Mouse (Mus musculus): Measurements from ENCODE around the gene Frmd4a. TPM values are rescaled to one million over a fixed set of nuclear protein-coding genes. Genes with fewer than 3 reads are reported as not detected.

Gene Frmd4a
- total and polyA plus RNA-seq, 2 experiments from 2014 or later: 11.9 to 44.1 TPM

DNA sequence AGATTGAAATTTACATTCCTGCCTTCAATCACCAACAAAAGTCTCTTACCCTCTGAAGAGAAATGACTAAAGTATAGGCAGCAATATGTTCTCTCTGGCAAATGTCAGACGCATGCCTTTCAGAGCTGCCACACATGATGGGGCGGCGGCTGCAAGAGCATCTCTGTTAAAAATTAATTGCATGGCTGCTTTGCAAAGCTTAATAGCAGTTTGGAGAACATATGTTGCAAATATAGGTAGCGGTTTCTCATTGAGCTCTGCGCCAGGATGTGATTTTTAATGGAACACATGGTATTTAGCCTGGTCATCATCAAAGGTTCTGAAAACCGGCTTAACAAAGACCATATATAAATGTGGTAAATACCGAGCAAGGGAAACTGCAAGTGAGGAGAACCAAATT is 7.4 kb downstream of the Frmd4a start:
- Histone ChIP-seq H3K4me2 (ENCODE audit: low read depth, low read length) (no peak overlapping the region), H3K4me1 (ENCODE audit: control insufficient read depth, insufficient read depth) (no peaks in the 10 kb centered on the region), H3K27ac (ENCODE audit: low read depth) (no peak overlapping the region), H3K9me3 (replicated peaks; ENCODE audit: control insufficient read depth, low read length) (no peaks in the 10 kb centered on the region), H3K4me3 (ENCODE audit: low read depth, low read length) (no peak overlapping the region), H3K36me3 (replicated peaks; ENCODE audit: control insufficient read depth, insufficient read depth, low read length) (no peaks in the 10 kb centered on the region), H3K9ac (replicated peaks; ENCODE audit: low read depth, low read length) (no peak overlapping the region), H3K27me3 (ENCODE audit: control insufficient read depth, insufficient read depth, low read length) (no peaks in the 10 kb centered on the region)
- TF ChIP-seq EP300 (IDR thresholded peaks at IDR 0.05; ENCODE audit: low read depth) (no peak), CTCF (IDR thresholded peaks at IDR 0.05; ENCODE audit: low read depth) (no peak)
- WGBS: 85% methylated on average over 7 of the region's 7 CpGs
- DNase-seq (ENCODE audit: low spot score): no peak
- ATAC-seq (ENCODE audit: insufficient read depth, low read depth): no peak

DNA sequence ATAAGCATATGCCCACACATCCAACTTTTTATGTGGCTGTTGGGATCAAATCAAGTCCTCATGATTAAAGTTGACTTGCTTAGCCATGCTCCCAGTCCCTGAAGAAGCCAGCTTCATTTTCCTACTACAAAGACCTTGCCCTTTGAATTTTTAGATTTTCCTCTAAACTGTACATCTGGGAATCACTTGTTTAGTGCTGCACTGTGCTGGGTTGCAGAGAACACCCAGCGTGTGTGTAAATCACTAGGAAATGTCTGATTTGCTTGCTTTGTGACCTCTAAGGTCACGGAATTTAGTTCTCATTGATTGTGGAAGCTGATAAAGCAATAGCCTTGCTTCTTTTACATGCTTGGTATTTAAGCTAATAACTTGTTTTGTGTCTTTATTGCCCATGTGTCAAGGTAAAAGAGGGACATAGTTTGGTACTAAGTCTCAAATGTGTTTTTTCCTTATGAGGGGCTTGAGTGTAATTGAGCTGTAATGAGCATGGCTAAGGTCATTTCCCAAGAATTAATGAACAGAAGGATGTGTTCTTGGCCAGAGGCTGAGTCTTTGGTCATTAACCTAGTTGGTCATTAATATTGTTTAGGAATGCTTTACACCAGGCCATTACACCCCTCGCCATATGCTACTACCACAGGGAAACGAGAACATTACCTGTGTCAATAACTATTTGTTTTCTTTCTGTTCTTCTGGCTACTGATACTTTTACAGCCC is 11.7 kb downstream of the Frmd4a start:
- TF ChIP-seq EP300 (IDR thresholded peaks at IDR 0.05; ENCODE audit: low read depth) (no peak), CTCF (IDR thresholded peaks at IDR 0.05; ENCODE audit: low read depth) (no peak)
- DNase-seq (ENCODE audit: low spot score) (no peak), ATAC-seq (ENCODE audit: insufficient read depth, low read depth) (no peak)
- Histone ChIP-seq H3K27ac (ENCODE audit: low read depth) (no peak overlapping the region), H3K4me3 (ENCODE audit: low read depth, low read length) (no peak overlapping the region), H3K4me1 (ENCODE audit: control insufficient read depth, insufficient read depth) (no peaks in the 10 kb centered on the region), H3K9ac (replicated peaks; ENCODE audit: low read depth, low read length) (no peak overlapping the region), H3K4me2 (ENCODE audit: low read depth, low read length) (no peak overlapping the region), H3K9me3 (replicated peaks; ENCODE audit: control insufficient read depth, low read length) (no peaks in the 10 kb centered on the region), H3K27me3 (ENCODE audit: control insufficient read depth, insufficient read depth, low read length) (no peaks in the 10 kb centered on the region), H3K36me3 (replicated peaks; ENCODE audit: control insufficient read depth, insufficient read depth, low read length) (no peaks in the 10 kb centered on the region)
- 80% methylated on average over 4 of the region's 4 CpGs for WGBS

GRCm38 (mm10) chr2:4036153-4036589 is 18.7 kb downstream of the Frmd4a start:
- Histone ChIP-seq H3K9ac (replicated peaks; ENCODE audit: low read depth, low read length) (no peak overlapping the region), H3K4me1 (ENCODE audit: control insufficient read depth, insufficient read depth) (no peaks in the 10 kb centered on the region), H3K36me3 (replicated peaks; ENCODE audit: control insufficient read depth, insufficient read depth, low read length) (no peaks in the 10 kb centered on the region), H3K9me3 (replicated peaks; ENCODE audit: control insufficient read depth, low read length) (no peaks in the 10 kb centered on the region), H3K27ac (ENCODE audit: low read depth) (no peak overlapping the region), H3K4me3 (ENCODE audit: low read depth, low read length) (no peak overlapping the region), H3K4me2 (ENCODE audit: low read depth, low read length) (no peak overlapping the region), H3K27me3 (ENCODE audit: control insufficient read depth, insufficient read depth, low read length) (no peaks in the 10 kb centered on the region)
- DNase-seq (ENCODE audit: low spot score) (no peak), ATAC-seq (ENCODE audit: insufficient read depth, low read depth) (no peak)
- 78% methylated on average over 4 of the region's 4 CpGs for WGBS
- no peak for TF ChIP-seq CTCF (IDR thresholded peaks at IDR 0.05; ENCODE audit: low read depth)
- no peak for TF ChIP-seq EP300 (IDR thresholded peaks at IDR 0.05; ENCODE audit: low read depth)

- Histone ChIP-seq H3K27me3 (ENCODE audit: control insufficient read depth, insufficient read depth, low read length) (no peaks in the 10 kb centered on the region), H3K4me3 (ENCODE audit: low read depth, low read length) (no peak overlapping the region), H3K36me3 (replicated peaks; ENCODE audit: control insufficient read depth, insufficient read depth, low read length) (no peaks in the 10 kb centered on the region), H3K4me1 (ENCODE audit: control insufficient read depth, insufficient read depth) (no peaks in the 10 kb centered on the region), H3K9me3 (replicated peaks; ENCODE audit: control insufficient read depth, low read length) (no peaks in the 10 kb centered on the region), H3K9ac (replicated peaks; ENCODE audit: low read depth, low read length) (no peak overlapping the region), H3K4me2 (ENCODE audit: low read depth, low read length) (no peak overlapping the region), H3K27ac (ENCODE audit: low read depth) (no peak overlapping the region)
- 81% methylated on average over 8 of the region's 8 CpGs for WGBS
- DNase-seq (ENCODE audit: low spot score) (no peak), ATAC-seq (ENCODE audit: insufficient read depth, low read depth) (no peak)
- TF ChIP-seq CTCF (IDR thresholded peaks at IDR 0.05; ENCODE audit: low read depth): no peak
- TF ChIP-seq EP300 (IDR thresholded peaks at IDR 0.05; ENCODE audit: low read depth): no peak
Observed at GRCm38 (mm10) chr2:4036651-4037117, 19.2 kb downstream of the Frmd4a start.

DNA sequence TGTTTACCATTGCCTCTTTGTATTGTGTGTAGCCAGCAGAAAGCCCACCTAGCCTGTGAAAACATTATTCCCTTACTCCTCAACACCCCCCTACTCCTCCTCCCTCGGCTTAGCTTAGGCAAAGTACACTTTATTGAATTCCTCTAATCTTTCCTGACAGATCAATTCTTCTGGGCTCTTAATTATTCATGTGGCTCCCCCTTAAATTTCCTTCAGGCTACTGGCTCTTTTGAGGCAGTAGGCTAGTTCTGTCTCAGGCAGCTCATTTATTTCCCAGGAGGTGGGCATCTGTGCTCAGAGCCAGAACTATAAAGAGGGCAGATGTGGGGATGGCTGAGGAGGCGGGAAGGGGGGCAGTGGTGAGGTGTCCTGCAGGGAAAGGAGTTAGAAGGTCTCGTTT is 24.5 kb downstream of the Frmd4a start:
- DNase-seq (ENCODE audit: low spot score) (no peak), ATAC-seq (ENCODE audit: insufficient read depth, low read depth) (no peak)
- Histone ChIP-seq H3K9ac (replicated peaks; ENCODE audit: low read depth, low read length) (no peak overlapping the region), H3K4me1 (ENCODE audit: control insufficient read depth, insufficient read depth) (no peaks in the 10 kb centered on the region), H3K27ac (ENCODE audit: low read depth) (no peak overlapping the region), H3K4me3 (ENCODE audit: low read depth, low read length) (no peak overlapping the region), H3K9me3 (replicated peaks; ENCODE audit: control insufficient read depth, low read length) (no peaks in the 10 kb centered on the region), H3K36me3 (replicated peaks; ENCODE audit: control insufficient read depth, insufficient read depth, low read length) (no peaks in the 10 kb centered on the region), H3K27me3 (ENCODE audit: control insufficient read depth, insufficient read depth, low read length) (no peaks in the 10 kb centered on the region), H3K4me2 (ENCODE audit: low read depth, low read length) (no peak overlapping the region)
- no peak for TF ChIP-seq EP300 (IDR thresholded peaks at IDR 0.05; ENCODE audit: low read depth)
- no peak for TF ChIP-seq CTCF (IDR thresholded peaks at IDR 0.05; ENCODE audit: low read depth)
- 48% methylated on average over 3 of the region's 3 CpGs for WGBS

- Histone ChIP-seq H3K4me3 (ENCODE audit: low read depth, low read length) (no peak overlapping the region), H3K4me1 (ENCODE audit: control insufficient read depth, insufficient read depth) (no peaks in the 10 kb centered on the region), H3K9ac (replicated peaks; ENCODE audit: low read depth, low read length) (no peak overlapping the region), H3K4me2 (ENCODE audit: low read depth, low read length) (no peak overlapping the region), H3K27me3 (ENCODE audit: control insufficient read depth, insufficient read depth, low read length) (no peaks in the 10 kb centered on the region), H3K36me3 (replicated peaks; ENCODE audit: control insufficient read depth, insufficient read depth, low read length) (no peaks in the 10 kb centered on the region), H3K9me3 (replicated peaks; ENCODE audit: control insufficient read depth, low read length) (no peaks in the 10 kb centered on the region), H3K27ac (ENCODE audit: low read depth) (no peak overlapping the region)
- TF ChIP-seq EP300 (IDR thresholded peaks at IDR 0.05; ENCODE audit: low read depth) (no peak), CTCF (IDR thresholded peaks at IDR 0.05; ENCODE audit: low read depth) (no peak)
- ATAC-seq (ENCODE audit: insufficient read depth, low read depth) (no peak), DNase-seq (ENCODE audit: low spot score) (no peak)
- WGBS: 64% methylated on average over 2 of the region's 2 CpGs
Observed at GRCm38 (mm10) chr2:4055481-4055880, 38.0 kb downstream of the Frmd4a start.

Measured in heart, postnatal 0 days (tissue).